Mouse (Mus musculus) hindbrain, embryonic 16.5 days (tissue): Measurements from ENCODE around the gene Thada. TPM values are rescaled to one million over a fixed set of nuclear protein-coding genes. Genes with fewer than 3 reads are reported as not detected.
A peak's percentile ranks its signal among the peaks of the same experiment; 100 is the strongest.

ENCODE experiments used
- ATAC-seq: fragments of 200-750 bp; cut with Nextera tagmentation; 2 replicates; pipeline ENCODE4 v1.8.0; 2017; ENCODE audit warnings: moderate TSS enrichment, moderate library complexity
- H3K27ac ChIP-seq: fragments of 300-500 bp; sonication (generic); 2 replicates; pipeline ENCODE4 v1.5.1; 2014; ENCODE audit warnings: low read depth, mild to moderate bottlenecking, control low read depth, low read length, moderate library complexity
- H3K27me3 ChIP-seq: fragments of 300-500 bp; sonication (generic); replicated peaks from 2 replicates; pipeline ENCODE4 v1.6.1; 2014; ENCODE audit warnings: low read length; ENCODE audit not compliant: control insufficient read depth, insufficient read depth
- H3K36me3 ChIP-seq: fragments of 300-500 bp; sonication (generic); 2 replicates; pipeline ENCODE4 v1.6.1; 2014; ENCODE audit warnings: mild to moderate bottlenecking, low read length, moderate library complexity, mixed read lengths; ENCODE audit not compliant: control insufficient read depth, insufficient read depth
- H3K4me1 ChIP-seq: fragments of 300-500 bp; sonication (generic); 2 replicates; pipeline ENCODE4 v1.6.1; 2014; ENCODE audit warnings: low read depth, low read length; ENCODE audit not compliant: control insufficient read depth, insufficient read depth
- H3K4me2 ChIP-seq: fragments of 300-500 bp; sonication (generic); 2 replicates; pipeline ENCODE4 v1.6.1; 2014; ENCODE audit warnings: mild to moderate bottlenecking, low read length, control low read depth, moderate library complexity
- H3K4me3 ChIP-seq: fragments of 300-500 bp; sonication (generic); 2 replicates; pipeline ENCODE4 v1.5.1; 2014; ENCODE audit warnings: mild to moderate bottlenecking, low read length, control low read depth, moderate library complexity
- H3K9ac ChIP-seq: fragments of 300-500 bp; sonication (generic); 2 replicates; pipeline ENCODE4 v1.6.1; 2014; ENCODE audit warnings: low read depth, mild to moderate bottlenecking, control low read depth, low read length, moderate library complexity
- H3K9me3 ChIP-seq: fragments of 300-500 bp; sonication (generic); 2 replicates; pipeline ENCODE4 v1.6.1; 2014; ENCODE audit warnings: mild to moderate bottlenecking, low read length, moderate library complexity; ENCODE audit not compliant: control insufficient read depth
- WGBS: fragments of 180-500 bp; shearing (Covaris S2); extraction: QIAGEN DNeasy Blood & Tissue Kit; methylation state at CpG from one replicate; pipeline ENCODE4 v1.1.7; 2014; 5-methylcytosine and 5-hydroxymethylcytosine counted together
- polyA plus RNA-seq: library from polyadenylated mRNA; unstranded; fragments of >200 nt; fragmentation: Nextera tagmentation; extraction: Ambion mirVana; gene quantifications from 2 replicates; pipeline ENCODE4 v1.2.1, GENCODE M21; 2015

Thada gene
- polyA plus RNA-seq: 5.1 and 6.8 TPM in 2 replicates

DNA sequence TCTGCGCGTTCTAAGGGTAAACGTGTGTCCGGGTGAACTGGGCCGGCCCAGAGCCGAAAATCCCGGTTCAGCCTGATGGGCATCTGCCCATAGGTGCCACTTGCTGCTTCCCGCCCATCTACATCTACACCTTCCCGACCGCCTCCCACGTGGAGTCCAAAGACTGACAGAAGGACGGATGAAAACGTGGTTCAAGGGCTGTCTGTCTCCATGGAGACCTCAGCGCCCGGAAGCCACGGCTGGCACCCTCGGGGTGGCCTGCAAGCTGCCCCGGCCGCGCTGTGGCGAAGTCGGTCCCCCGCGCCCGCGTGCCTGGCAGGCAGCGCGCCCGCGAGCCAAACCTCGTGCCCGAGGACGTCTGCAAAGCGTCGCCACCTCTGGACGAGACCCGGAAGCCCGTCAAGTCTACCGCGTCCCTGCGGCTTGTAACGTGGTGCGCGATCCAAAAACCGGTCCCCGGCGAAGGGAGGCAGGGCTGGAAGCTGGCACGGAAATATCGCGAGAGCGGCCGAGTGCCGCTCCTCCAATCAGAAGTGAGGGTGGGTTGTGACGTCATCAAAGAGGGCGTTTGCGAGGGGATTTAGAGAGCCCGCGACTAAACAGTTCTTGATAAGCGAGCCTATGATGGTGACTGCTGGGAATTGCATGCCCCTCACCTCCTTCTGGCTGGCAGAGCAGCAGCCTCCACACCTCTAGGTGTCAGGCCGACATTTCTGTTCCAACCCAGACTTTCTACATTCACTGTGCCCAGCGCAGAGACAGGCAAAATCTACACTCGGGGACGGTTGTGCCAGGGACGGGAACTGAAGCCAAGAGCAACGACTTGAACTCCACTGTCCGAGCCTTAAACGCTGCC lies at the start of gene Thada:
Thada (minus strand) TSS at position 453 of the 856 bp plus-strand sequence.
- Histone ChIP-seq H3K4me2 (peak within 1 kb of the TSS; percentile 85), H3K27me3 (no peaks in the 10 kb centered on the region), H3K4me3 (peak within 1 kb of the TSS; percentile 70), H3K27ac (peak within 1 kb of the TSS; percentile 78), H3K36me3 (no peaks in the 10 kb centered on the region), H3K9me3 (no peaks in the 10 kb centered on the region), H3K4me1 (peaks cover 8% of the 10 kb centered on the region), H3K9ac (peak within 1 kb of the TSS; percentile 85)
- ATAC-seq: peak; percentile 99
- under 1% methylated on average over 64 of the region's 67 CpGs for WGBS

DNA sequence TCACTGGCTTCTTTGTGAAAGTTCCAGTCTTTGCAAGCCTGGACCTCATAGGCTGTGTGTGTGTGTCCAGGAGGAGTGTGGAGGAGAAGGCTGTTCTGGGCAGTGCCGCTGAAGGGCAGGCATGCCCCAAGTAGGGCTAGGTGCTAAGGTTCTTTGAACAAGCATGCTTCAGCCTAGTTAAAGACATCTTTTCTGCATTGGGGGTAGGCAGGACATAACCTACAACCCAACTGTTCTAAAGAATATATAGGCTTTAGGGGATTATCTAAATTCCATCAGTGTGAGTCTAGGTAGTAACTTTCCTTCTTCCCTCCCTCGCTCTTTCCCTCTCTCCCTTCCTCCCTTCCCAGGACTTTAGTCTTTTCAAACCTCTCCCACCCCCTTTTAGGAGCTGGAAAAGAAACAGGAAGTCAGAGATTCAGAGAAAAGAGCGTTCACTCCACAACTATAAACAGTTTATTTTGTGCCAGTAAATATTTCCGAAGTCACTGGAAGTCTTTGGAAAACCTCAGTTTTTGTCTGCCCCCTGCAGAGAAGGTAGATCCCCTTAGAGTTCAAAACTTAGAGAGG lies 46.6 kb upstream of the Thada start:
- H3K9me3 ChIP-seq: no peaks in the 10 kb centered on the region
- peaks cover 16% of the 10 kb centered on the region for H3K4me1 ChIP-seq
- peak overlapping the region; percentile 83 for H3K9ac ChIP-seq
- H3K27me3 ChIP-seq: no peaks in the 10 kb centered on the region
- no peaks in the 10 kb centered on the region for H3K36me3 ChIP-seq
- peak overlapping the region; percentile 89 for H3K4me3 ChIP-seq
- peak; percentile 40 for ATAC-seq
- peak overlapping the region; percentile 98 for H3K4me2 ChIP-seq
- H3K27ac ChIP-seq: no peak overlapping the region
- WGBS: 37% methylated on average over 4 of the region's 4 CpGs

DNA sequence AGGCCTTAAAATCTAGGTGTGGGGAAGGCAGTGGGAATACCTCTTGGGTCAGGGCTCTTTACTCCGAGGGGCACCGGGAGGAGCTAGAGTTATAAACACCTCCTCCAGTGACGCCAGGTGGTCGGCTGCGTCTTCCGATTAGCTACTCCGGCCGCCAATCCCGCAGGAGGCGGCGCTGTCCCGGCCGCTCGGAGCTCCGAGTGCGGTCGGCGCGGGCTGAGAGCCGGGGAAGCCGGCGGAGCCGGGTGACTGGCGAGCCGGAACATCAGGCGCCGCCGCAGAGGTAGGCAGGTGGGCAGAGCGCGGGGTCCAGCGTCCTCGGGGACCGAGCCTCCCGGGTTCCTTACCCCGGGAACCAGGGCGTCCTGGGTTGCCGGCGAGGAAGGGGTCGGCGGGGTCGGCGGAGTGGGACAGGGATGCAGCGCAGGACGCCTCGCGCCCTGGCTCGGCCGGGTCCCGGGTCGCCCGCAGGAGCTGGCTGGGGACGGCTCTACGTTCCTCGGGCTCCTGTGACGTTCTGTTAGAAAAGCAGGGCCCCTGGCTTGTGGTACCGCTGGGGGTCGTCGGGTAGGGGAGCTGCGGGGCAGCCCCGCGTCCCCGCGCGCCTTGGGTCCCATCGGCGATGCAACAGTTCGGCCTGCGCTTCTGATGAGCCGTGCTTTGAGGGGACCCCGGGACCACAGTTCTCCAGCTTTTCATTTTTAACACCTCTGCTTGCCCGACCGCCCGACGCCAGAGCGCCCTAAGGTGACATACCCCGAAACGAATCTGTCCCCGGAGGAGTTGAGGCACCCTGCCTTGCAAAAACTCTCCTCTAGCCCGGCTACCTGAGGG lies 45.9 kb upstream of the Thada start, which contains the start of gene Plekhh2:
Plekhh2 (plus strand) TSS at position 214 of the 834 bp plus-strand sequence.
- H3K9ac ChIP-seq: peak within 1 kb of the TSS; percentile 83
- no peaks in the 10 kb centered on the region for H3K27me3 ChIP-seq
- H3K36me3 ChIP-seq: no peaks in the 10 kb centered on the region
- peak within 1 kb of the TSS; percentile 98 for H3K4me2 ChIP-seq
- under 1% methylated on average over 74 of the region's 79 CpGs for WGBS
- peak; percentile 92 for ATAC-seq
- peak within 1 kb of the TSS; percentile 89 for H3K4me3 ChIP-seq
- H3K27ac ChIP-seq: peak within 1 kb of the TSS; percentile 44; the same call in 1 of the 2 replicates
- no peaks in the 10 kb centered on the region for H3K9me3 ChIP-seq
- peaks cover 16% of the 10 kb centered on the region for H3K4me1 ChIP-seq

DNA sequence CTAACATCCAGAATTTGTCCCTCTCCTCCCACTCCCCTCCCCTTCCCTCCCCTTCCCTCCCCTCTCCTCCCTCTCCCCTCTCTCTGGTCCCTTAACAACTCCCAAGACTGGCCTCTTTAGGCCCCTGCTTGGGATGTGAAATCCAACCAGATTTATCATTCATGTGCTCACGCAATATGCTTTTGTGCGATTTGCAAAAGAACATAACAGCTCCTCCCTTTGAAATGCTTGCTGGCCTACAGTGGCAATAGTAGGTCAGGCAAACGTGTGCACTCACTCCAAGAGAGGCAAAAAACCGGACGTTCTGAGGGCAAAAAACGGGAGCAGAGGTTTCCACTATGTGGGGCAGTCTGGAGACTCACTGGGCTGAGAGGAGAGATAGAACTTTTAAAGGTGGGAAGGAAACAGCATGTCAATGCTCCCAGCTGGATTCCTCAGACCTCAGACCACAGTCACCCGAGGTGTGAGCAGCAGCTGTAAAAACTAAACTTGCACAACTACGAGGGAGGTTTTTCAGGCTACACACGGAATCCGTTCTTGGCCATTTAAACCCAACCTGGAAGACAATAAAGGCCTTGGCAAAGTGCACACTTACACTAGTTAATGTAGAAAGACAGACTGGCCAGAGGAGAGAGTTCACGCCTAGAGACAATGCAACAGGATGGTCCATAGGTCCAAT lies 45.1 kb upstream of the Thada start:
- no peaks in the 10 kb centered on the region for H3K9me3 ChIP-seq
- H3K4me2 ChIP-seq: peak overlapping the region; percentile 98
- H3K27me3 ChIP-seq: no peaks in the 10 kb centered on the region
- peak overlapping the region; percentile 11; the same call in 1 of the 2 replicates for H3K27ac ChIP-seq
- H3K36me3 ChIP-seq: no peaks in the 10 kb centered on the region
- peak overlapping the region; percentile 83; the same call in 1 of the 2 replicates for H3K9ac ChIP-seq
- H3K4me3 ChIP-seq: peak overlapping the region; percentile 89
- ATAC-seq: no peak; the same call in 1 of the 2 replicates
- WGBS: 27% methylated on average over 11 of the region's 11 CpGs
- peaks cover 16% of the 10 kb centered on the region for H3K4me1 ChIP-seq

DNA sequence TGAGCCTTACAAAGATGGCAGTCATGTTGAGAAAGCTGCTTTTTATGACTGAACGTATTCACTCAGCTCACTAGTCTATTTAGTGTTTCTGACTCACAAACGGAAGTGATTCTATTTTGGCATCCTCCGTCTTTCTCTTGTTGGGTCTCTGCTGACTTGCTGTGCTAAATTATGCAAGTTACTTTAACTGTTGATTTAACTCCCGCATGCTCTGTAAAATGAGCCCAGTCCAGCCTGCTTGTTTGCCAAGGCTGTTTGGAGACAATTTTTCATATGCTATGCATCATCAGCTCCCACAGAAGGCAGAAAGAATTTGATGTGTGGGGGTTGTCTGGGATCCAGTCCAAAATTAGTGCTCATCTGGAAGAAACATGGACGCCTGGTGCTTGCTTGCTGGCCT lies 44.4 kb upstream of the Thada start:
- peak; percentile 32; the same call in 1 of the 2 replicates for ATAC-seq
- Histone ChIP-seq H3K36me3 (no peaks in the 10 kb centered on the region), H3K9me3 (no peaks in the 10 kb centered on the region), H3K4me3 (no peak overlapping the region), H3K27me3 (no peaks in the 10 kb centered on the region), H3K9ac (no peak overlapping the region), H3K4me1 (peaks cover 16% of the 10 kb centered on the region), H3K4me2 (no peak overlapping the region), H3K27ac (peak overlapping the region; percentile 12; the same call in 1 of the 2 replicates)
- WGBS: 33% methylated on average over 5 of the region's 5 CpGs

DNA sequence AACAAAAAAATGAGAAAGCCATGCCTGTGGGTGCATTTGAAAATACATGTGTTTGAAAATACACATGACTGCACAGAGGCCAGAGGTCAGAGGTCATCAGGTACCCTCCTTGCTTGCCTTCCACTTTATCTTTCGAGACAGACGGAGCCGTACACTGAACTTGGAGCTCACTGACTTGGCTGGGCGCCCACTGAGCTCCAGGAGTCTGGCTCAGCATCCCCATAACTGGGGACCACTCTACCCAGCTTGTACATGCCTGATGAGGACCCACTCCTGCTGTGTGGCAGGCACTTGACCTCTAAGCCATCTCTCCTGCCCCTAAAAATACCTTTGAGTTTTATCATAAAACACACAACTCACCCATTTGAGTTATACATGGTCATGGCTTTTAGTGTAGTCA lies 43.2 kb upstream of the Thada start:
- Histone ChIP-seq H3K36me3 (no peaks in the 10 kb centered on the region), H3K27me3 (no peaks in the 10 kb centered on the region), H3K4me1 (peaks cover 16% of the 10 kb centered on the region), H3K9me3 (no peaks in the 10 kb centered on the region), H3K4me3 (no peak overlapping the region), H3K9ac (no peak overlapping the region), H3K4me2 (no peak overlapping the region), H3K27ac (no peak overlapping the region)
- ATAC-seq: no peak
- 26% methylated on average over 4 of the region's 4 CpGs for WGBS

DNA sequence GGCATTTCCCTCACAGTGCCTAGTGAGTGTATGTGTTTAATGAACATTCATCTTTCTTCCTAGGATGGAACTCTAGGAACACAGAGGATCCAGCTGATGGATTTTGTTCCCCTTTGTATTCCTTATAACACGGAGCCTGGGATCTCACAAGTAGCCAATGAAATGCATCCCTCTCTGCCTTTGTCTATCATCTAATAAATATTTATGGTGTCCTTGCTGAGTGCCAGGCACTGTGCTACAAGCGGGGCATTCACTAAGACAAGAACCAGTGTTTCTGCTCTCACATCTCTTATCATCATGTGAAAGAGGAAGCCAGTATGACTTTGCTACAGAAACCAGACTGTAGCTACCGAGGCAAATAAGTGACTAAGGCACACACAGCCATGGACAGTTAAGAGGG lies 42.7 kb upstream of the Thada start:
- Histone ChIP-seq H3K4me1 (peaks cover 16% of the 10 kb centered on the region), H3K36me3 (no peaks in the 10 kb centered on the region), H3K27me3 (no peaks in the 10 kb centered on the region), H3K4me3 (no peak overlapping the region), H3K27ac (no peak overlapping the region), H3K4me2 (no peak overlapping the region), H3K9me3 (no peaks in the 10 kb centered on the region), H3K9ac (no peak overlapping the region)
- ATAC-seq: no peak
- 18% methylated on average over 3 of the region's 3 CpGs for WGBS

DNA sequence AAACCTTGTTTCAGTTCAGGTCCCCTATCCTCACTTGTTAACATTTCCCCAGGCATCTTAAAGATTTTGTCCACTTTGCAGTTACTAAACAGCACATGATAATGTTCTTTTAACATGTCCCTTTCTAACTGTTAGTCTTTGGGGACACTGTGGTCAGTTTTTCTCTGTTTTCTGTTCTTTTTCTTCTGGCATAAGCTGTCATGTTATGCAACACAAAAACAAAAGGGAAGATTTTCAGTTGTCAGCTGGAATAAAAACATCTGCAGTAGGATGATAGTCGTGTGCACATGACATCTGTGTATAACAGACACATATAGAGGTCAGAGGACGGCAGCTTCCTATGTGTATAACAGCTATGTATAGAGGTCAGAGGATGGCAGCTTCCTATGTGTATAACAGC lies 39.9 kb upstream of the Thada start:
- H3K4me2 ChIP-seq: no peak overlapping the region
- H3K36me3 ChIP-seq: no peaks in the 10 kb centered on the region
- no peak for ATAC-seq
- H3K9ac ChIP-seq: no peak overlapping the region
- WGBS: 70% methylated on average over 2 of the region's 2 CpGs
- H3K9me3 ChIP-seq: no peaks in the 10 kb centered on the region
- H3K4me3 ChIP-seq: no peak overlapping the region
- H3K4me1 ChIP-seq: peaks cover 6% of the 10 kb centered on the region
- H3K27me3 ChIP-seq: no peaks in the 10 kb centered on the region
- H3K27ac ChIP-seq: no peak overlapping the region
